Mouse (Mus musculus) bone marrow macrophage, adult 2 months (primary cell): ENCODE data around the gene Trmt112. TPM values are rescaled to one million over a fixed set of nuclear protein-coding genes. Genes with fewer than 3 reads are reported as not detected.
A peak's percentile ranks its signal among the peaks of the same experiment; 100 is the strongest.

ENCODE experiments used
- H3K27ac ChIP-seq: 2 replicates; pipeline ENCODE4 v1.5.1; 2012; ENCODE audit warnings: low read depth, low read length; ENCODE audit not compliant: insufficient read depth
- H3K4me1 ChIP-seq: 2 replicates; pipeline ENCODE4 v1.6.1; 2012; ENCODE audit warnings: low read length; ENCODE audit not compliant: control insufficient read depth, insufficient read depth
- H3K4me3 ChIP-seq: 2 replicates; pipeline ENCODE4 v1.5.1; 2012; ENCODE audit warnings: mild to moderate bottlenecking, low read length, moderate library complexity; ENCODE audit not compliant: insufficient read depth
- CTCF ChIP-seq: IDR thresholded peaks from 2 replicates; pipeline ENCODE4 v1.5.1; 2012; ENCODE audit warnings: low read depth, mild to moderate bottlenecking, low read length, moderate library complexity
- POLR2A ChIP-seq: IDR thresholded peaks from 2 replicates; pipeline ENCODE4 v1.6.1; 2012; ENCODE audit warnings: mild to moderate bottlenecking, low read depth, low read length, borderline replicate concordance
- polyA plus RNA-seq: library from polyadenylated mRNA; stranded (reverse); fragments of >200 nt; gene quantifications from 2 replicates; pipeline ENCODE4 v1.2.4, GENCODE M21; 2012; ENCODE audit not compliant: missing spikeins, insufficient read depth, insufficient read length

Gene Trmt112
- polyA plus RNA-seq, 1 experiment: 82.0 TPM

- Histone ChIP-seq H3K4me3 (peak overlapping the region; percentile 15), H3K27ac (no peak overlapping the region), H3K4me1 (peaks cover 19% of the 10 kb centered on the region)
- TF ChIP-seq POLR2A (no peak), CTCF (peak; percentile 69)
Measured at GRCm38 (mm10) chr19:6924461-6925306, 15.2 kb downstream of the Trmt112 start.

- peaks cover 14% of the 10 kb centered on the region for H3K4me1 ChIP-seq
- no peak within 1 kb of the TSS for H3K27ac ChIP-seq
- TF ChIP-seq POLR2A: no peak
- TF ChIP-seq CTCF: no peak
- H3K4me3 ChIP-seq: peak within 1 kb of the TSS; percentile 15
Measured at GRCm38 (mm10) chr19:6925307-6925573, 15.7 kb downstream of the Trmt112 start, which contains the start of gene Catsperz. TSS of gene Catsperz (minus strand) at chr19:6925380.

- no peak for TF ChIP-seq CTCF
- no peak overlapping the region for H3K27ac ChIP-seq
- H3K4me3 ChIP-seq: no peak overlapping the region
- H3K4me1 ChIP-seq: peaks cover 13% of the 10 kb centered on the region
Measured at GRCm38 (mm10) chr19:6925611-6926329, 16.3 kb downstream of the Trmt112 start.

GRCm38 (mm10) chr19:6926559-6927255 lies 17.2 kb downstream of the Trmt112 start:
- TF ChIP-seq POLR2A: no peak
- no peak for TF ChIP-seq CTCF
- no peak overlapping the region for H3K4me3 ChIP-seq
- peaks cover 13% of the 10 kb centered on the region for H3K4me1 ChIP-seq
- no peak overlapping the region for H3K27ac ChIP-seq

- no peak for TF ChIP-seq CTCF
- no peak for TF ChIP-seq POLR2A
- no peak overlapping the region for H3K27ac ChIP-seq
- peaks cover 7% of the 10 kb centered on the region; the same call in 1 of the 2 replicates for H3K4me1 ChIP-seq
- no peak overlapping the region for H3K4me3 ChIP-seq
Measured at GRCm38 (mm10) chr19:6928080-6928479, 18.6 kb downstream of the Trmt112 start.

- H3K4me1 ChIP-seq: peaks cover 3% of the 10 kb centered on the region; the same call in 1 of the 2 replicates
- H3K27ac ChIP-seq: no peak overlapping the region
- no peak overlapping the region for H3K4me3 ChIP-seq
- TF ChIP-seq POLR2A (no peak), CTCF (no peak)
Measured at GRCm38 (mm10) chr19:6931002-6931401, 21.5 kb downstream of the Trmt112 start.

- Histone ChIP-seq H3K4me1 (no peaks in the 10 kb centered on the region), H3K4me3 (no peak overlapping the region), H3K27ac (no peak overlapping the region)
- TF ChIP-seq CTCF (no peak), POLR2A (no peak)
Measured at GRCm38 (mm10) chr19:6932018-6932417, 22.5 kb downstream of the Trmt112 start.

- TF ChIP-seq POLR2A (no peak), CTCF (no peak)
- Histone ChIP-seq H3K4me3 (no peak overlapping the region), H3K4me1 (no peaks in the 10 kb centered on the region), H3K27ac (no peak overlapping the region)
Measured at GRCm38 (mm10) chr19:6933102-6933435, 23.6 kb downstream of the Trmt112 start.

- no peaks in the 10 kb centered on the region for H3K4me1 ChIP-seq
- peak overlapping the region; percentile 45 for H3K4me3 ChIP-seq
- TF ChIP-seq POLR2A (no peak), CTCF (no peak)
- H3K27ac ChIP-seq: no peak overlapping the region
Measured at GRCm38 (mm10) chr19:6933436-6934194, 24.1 kb downstream of the Trmt112 start.
